Mouse (Mus musculus): ENCODE data around the gene Rps9. TPM values are rescaled to one million over a fixed set of nuclear protein-coding genes. Genes with fewer than 3 reads are reported as not detected.

Rps9 gene
- polyA plus RNA-seq, 1 experiment, result 1,349 TPM

DNA sequence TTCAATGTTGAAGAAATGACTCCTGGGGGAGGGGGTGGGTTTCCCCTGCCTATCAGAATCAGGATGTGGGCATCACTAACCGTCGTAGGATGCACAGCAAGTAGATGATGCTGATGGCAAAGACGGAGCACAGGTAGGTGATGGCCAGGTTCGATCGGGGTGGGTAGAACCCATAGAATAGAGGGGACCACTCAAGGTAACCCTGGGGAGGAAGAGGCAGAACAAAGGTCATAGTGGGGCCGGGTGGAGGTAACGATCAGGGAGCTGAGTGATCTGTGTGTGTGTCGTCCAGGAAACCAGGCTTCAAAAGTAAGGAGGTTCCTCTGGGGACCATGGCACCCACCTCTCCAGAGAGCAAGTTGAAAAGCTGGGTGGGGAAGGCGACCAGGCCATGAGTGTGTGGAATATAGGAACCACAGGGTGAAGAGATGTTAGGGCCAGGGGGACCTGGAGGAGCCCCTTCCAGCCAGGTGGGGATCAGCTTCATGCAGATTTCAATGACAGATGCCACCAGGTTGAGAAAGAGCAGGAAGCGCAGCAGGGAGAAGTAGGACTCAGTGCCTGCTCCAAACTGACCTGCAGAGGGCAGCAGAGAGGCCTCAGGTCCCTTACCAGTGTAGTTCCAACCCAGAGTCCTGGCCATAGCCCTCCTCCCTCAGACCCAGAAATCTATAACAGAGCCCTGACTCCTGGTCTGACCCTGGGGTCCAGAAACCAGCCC, 29.1 kb upstream of the Rps9 start:
- DNase-seq (ENCODE audit: low read depth in 1 of 2, low spot score in 2 of 2), result peak; percentile 53 to 81
- Histone ChIP-seq H3K27ac (ENCODE audit: insufficient read depth, low read length) (no peak overlapping the region), H3K4me1 (ENCODE audit: control insufficient read depth, insufficient read depth, insufficient read length) (no peaks in the 10 kb centered on the region), H3K27me3 (ENCODE audit: control insufficient read depth, insufficient read depth, low read length) (no peaks in the 10 kb centered on the region), H3K36me3 (ENCODE audit: control insufficient read depth, insufficient read depth, low read length) (peaks cover 6% of the 10 kb centered on the region; the same call in 1 of the 2 replicates), H3K4me3 (ENCODE audit: extremely low read depth, insufficient read depth, insufficient read length) (no peak overlapping the region)
- WGBS, result 60% methylated on average over 10 of the region's 10 CpGs
- TF ChIP-seq POLR2A (IDR thresholded peaks at IDR 0.05; ENCODE audit: low read depth, low read length) (no peak), CTCF (IDR thresholded peaks at IDR 0.05; ENCODE audit: extremely low read depth, insufficient read depth, insufficient read length, insufficient replicate concordance) (peak; percentile 96)

DNA sequence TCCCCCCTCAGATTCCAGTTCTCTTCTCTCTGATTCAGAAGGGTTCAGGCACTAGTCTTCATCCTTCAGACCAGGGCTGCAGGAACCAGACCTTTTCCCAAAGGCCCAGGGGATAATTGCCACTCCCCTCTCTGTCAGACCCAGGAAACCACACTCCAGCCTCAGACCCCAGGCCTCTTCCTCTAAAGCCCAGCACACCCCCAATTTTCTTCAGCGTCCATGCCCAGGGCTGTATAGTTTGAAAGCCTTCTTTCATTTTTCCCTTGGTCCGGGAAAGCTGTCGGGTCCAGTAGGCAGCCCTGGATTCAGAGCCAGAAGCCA, 28.6 kb upstream of the Rps9 start:
- Histone ChIP-seq H3K36me3 (ENCODE audit: control insufficient read depth, insufficient read depth, low read length) (peaks cover 6% of the 10 kb centered on the region; the same call in 1 of the 2 replicates), H3K4me1 (ENCODE audit: control insufficient read depth, insufficient read depth, insufficient read length) (no peaks in the 10 kb centered on the region)

DNA sequence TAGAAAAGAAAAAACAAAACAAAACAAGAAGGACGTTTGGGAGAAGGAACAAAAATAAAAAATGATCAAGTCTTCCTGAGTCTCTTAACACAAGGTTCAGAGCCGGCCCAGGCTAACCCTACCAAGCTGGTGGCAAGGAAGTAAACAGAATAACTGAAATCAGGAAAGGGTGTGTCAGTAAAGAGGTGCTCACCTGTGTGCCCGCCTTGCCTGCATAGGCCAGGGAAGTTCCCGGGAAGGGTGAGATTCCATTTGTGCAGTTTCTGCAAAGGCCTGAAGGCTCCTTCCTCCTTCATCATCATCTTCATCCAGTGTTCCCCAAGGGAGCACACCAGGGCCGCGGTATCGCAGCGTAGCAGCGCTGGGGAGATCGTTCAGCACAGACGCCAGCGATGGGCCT, 27.4 kb upstream of the Rps9 start:
- no peak overlapping the region for H3K27ac ChIP-seq (ENCODE audit: insufficient read depth, low read length)
- no peaks in the 10 kb centered on the region for H3K4me1 ChIP-seq (ENCODE audit: control insufficient read depth, insufficient read depth, insufficient read length)
- H3K36me3 ChIP-seq (ENCODE audit: control insufficient read depth, insufficient read depth, low read length), result peaks cover 6% of the 10 kb centered on the region; the same call in 1 of the 2 replicates
- 91% methylated on average over 12 of the region's 12 CpGs for WGBS
- no peak for DNase-seq (ENCODE audit: low read depth in 1 of 2, low spot score in 2 of 2)
- no peaks in the 10 kb centered on the region for H3K27me3 ChIP-seq (ENCODE audit: control insufficient read depth, insufficient read depth, low read length)
- H3K4me3 ChIP-seq (ENCODE audit: extremely low read depth, insufficient read depth, insufficient read length), result no peak overlapping the region
- TF ChIP-seq CTCF (IDR thresholded peaks at IDR 0.05; ENCODE audit: extremely low read depth, insufficient read depth, insufficient read length, insufficient replicate concordance) (no peak), POLR2A (IDR thresholded peaks at IDR 0.05; ENCODE audit: low read depth, low read length) (no peak)

More for the DNA sequence above, 28.6 kb upstream of the Rps9 start:
- 73% methylated on average over 3 of the region's 3 CpGs for WGBS
- no peaks in the 10 kb centered on the region for H3K27me3 ChIP-seq (ENCODE audit: control insufficient read depth, insufficient read depth, low read length)
- TF ChIP-seq CTCF (IDR thresholded peaks at IDR 0.05; ENCODE audit: extremely low read depth, insufficient read depth, insufficient read length, insufficient replicate concordance) (no peak), POLR2A (IDR thresholded peaks at IDR 0.05; ENCODE audit: low read depth, low read length) (no peak)
- DNase-seq (ENCODE audit: low read depth in 1 of 2, low spot score in 2 of 2), result no peak
- H3K27ac ChIP-seq (ENCODE audit: insufficient read depth, low read length), result no peak overlapping the region
- no peak overlapping the region for H3K4me3 ChIP-seq (ENCODE audit: extremely low read depth, insufficient read depth, insufficient read length)

DNA sequence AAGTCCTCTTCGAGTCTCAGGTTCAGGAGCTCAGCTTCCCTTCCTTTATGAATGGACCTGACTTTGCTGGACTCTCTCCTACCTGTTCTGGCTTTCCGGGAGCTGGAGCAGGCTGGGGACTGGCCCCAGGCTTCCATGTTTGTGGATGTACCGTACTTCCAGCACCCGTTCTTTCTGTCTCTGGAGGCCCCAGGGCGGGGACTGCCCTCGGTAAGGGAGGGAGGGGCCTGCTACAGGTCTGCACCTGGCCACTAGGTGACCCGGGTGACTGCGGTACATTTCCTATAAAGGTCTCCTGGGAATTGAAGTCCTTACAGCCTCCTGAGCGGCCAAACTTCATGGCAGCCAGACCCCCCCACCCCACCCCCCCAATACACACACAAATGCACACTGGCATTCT, 26.5 kb upstream of the Rps9 start, which contains the start of gene Tmc4:
Gene Tmc4 (minus strand): TSS at position 212 of the 400 bp plus-strand sequence.
- Histone ChIP-seq H3K36me3 (ENCODE audit: control insufficient read depth, insufficient read depth, low read length) (peaks cover 6% of the 10 kb centered on the region), H3K27me3 (ENCODE audit: control insufficient read depth, insufficient read depth, low read length) (no peaks in the 10 kb centered on the region), H3K27ac (ENCODE audit: insufficient read depth, low read length) (no peak within 1 kb of the TSS), H3K4me3 (ENCODE audit: extremely low read depth, insufficient read depth, insufficient read length) (no peak within 1 kb of the TSS), H3K4me1 (ENCODE audit: control insufficient read depth, insufficient read depth, insufficient read length) (no peaks in the 10 kb centered on the region)
- DNase-seq (ENCODE audit: low read depth in 1 of 2, low spot score in 2 of 2), result no peak
- 82% methylated on average over 9 of the region's 9 CpGs for WGBS
- no peak for TF ChIP-seq POLR2A (IDR thresholded peaks at IDR 0.05; ENCODE audit: low read depth, low read length)
- TF ChIP-seq CTCF (IDR thresholded peaks at IDR 0.05; ENCODE audit: extremely low read depth, insufficient read depth, insufficient read length, insufficient replicate concordance), result no peak

DNA sequence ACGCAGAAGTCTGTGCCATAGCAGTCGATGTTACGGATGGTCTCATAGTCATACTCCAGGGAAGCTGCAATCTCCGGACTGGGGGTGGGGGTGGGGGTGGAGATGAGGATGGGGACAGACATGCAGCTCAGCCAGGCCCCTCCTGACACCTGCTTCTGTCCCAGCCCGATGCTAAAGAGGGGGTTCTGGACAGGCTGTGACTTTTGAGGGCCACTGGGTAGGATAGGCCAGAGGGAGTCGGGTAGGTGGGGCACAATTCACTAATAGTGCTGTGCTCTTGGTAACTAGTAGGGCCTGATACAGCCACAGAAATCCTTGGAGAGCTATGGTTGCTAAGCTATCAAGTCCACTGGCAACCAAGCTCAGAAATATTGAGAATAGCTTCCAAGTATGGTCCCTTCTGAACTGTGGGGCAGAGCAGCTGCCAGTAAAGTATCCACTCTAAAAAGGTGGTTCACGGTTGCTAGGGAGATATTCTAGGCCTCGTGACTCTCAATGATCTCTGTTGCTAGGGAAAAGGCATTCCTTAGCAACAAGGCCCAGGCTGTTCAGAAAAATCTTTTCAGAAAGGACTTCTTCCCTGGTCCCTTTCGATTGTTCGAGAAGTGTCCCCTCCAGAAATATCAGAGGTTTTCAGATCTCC, 19.8 kb upstream of the Rps9 start:
- no peaks in the 10 kb centered on the region for H3K4me1 ChIP-seq (ENCODE audit: control insufficient read depth, insufficient read depth, insufficient read length)
- H3K36me3 ChIP-seq (ENCODE audit: control insufficient read depth, insufficient read depth, low read length), result peaks cover 24% of the 10 kb centered on the region
- no peaks in the 10 kb centered on the region for H3K27me3 ChIP-seq (ENCODE audit: control insufficient read depth, insufficient read depth, low read length)
- WGBS, result 95% methylated on average over 10 of the region's 10 CpGs
- TF ChIP-seq POLR2A (IDR thresholded peaks at IDR 0.05; ENCODE audit: low read depth, low read length) (no peak), CTCF (IDR thresholded peaks at IDR 0.05; ENCODE audit: extremely low read depth, insufficient read depth, insufficient read length, insufficient replicate concordance) (no peak)
- H3K27ac ChIP-seq (ENCODE audit: insufficient read depth, low read length), result no peak overlapping the region
- DNase-seq (ENCODE audit: low read depth in 1 of 2, low spot score in 2 of 2), result no peak
- no peak overlapping the region for H3K4me3 ChIP-seq (ENCODE audit: extremely low read depth, insufficient read depth, insufficient read length)

DNA sequence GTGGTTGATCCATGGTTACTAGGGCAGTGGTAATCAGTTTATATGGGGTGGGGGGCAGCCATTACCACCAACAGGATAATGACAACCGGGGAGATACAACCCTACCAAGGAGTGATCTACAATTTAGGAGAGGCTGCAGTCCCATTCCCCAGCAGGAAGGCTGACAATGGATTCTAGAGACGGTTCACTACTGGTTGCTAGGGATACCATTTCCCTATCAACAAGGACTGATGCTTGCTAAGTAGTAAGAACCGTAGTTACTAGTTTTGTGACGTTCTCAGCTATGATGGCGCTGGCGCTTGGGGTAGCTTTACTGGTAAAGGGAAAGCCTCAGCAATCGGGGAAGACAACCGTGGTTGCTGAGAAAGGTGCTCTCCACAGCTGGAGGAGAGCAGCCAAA, 19.1 kb upstream of the Rps9 start:
- no peak for TF ChIP-seq CTCF (IDR thresholded peaks at IDR 0.05; ENCODE audit: extremely low read depth, insufficient read depth, insufficient read length, insufficient replicate concordance)
- no peak for TF ChIP-seq POLR2A (IDR thresholded peaks at IDR 0.05; ENCODE audit: low read depth, low read length)
- DNase-seq (ENCODE audit: low read depth in 1 of 2, low spot score in 2 of 2), result no peak
- H3K4me3 ChIP-seq (ENCODE audit: extremely low read depth, insufficient read depth, insufficient read length), result no peak overlapping the region
- WGBS, result 95% methylated on average over 8 of the region's 8 CpGs
- H3K36me3 ChIP-seq (ENCODE audit: control insufficient read depth, insufficient read depth, low read length), result peaks cover 24% of the 10 kb centered on the region
- H3K27ac ChIP-seq (ENCODE audit: insufficient read depth, low read length), result no peak overlapping the region
- no peaks in the 10 kb centered on the region for H3K27me3 ChIP-seq (ENCODE audit: control insufficient read depth, insufficient read depth, low read length)
- H3K4me1 ChIP-seq (ENCODE audit: control insufficient read depth, insufficient read depth, insufficient read length), result no peaks in the 10 kb centered on the region
